Mouse (Mus musculus) kidney, adult 2 months (tissue): ENCODE data around the gene Sult2b1. TPM values are rescaled to one million over a fixed set of nuclear protein-coding genes. Genes with fewer than 3 reads are reported as not detected.

ENCODE experiments used
- DNase-seq: peaks from one replicate; pipeline ENCODE4 v3.0.0; 2021
- H3K27ac ChIP-seq: fragments of 200-500 bp; 2 replicates; pipeline ENCODE4 v1.5.1; 2012; ENCODE audit warnings: low read depth, low read length, control low read depth, inconsistent platforms; ENCODE audit not compliant: insufficient read depth
- H3K27me3 ChIP-seq: fragments of 200-500 bp; replicated peaks from 2 replicates; pipeline ENCODE4 v1.6.1; 2012; ENCODE audit warnings: mild to moderate bottlenecking, moderate library complexity, low read length, inconsistent platforms; ENCODE audit not compliant: control insufficient read depth, insufficient read depth
- H3K36me3 ChIP-seq: fragments of 200-500 bp; 2 replicates; pipeline ENCODE4 v1.6.1; 2012; ENCODE audit warnings: mild to moderate bottlenecking, moderate library complexity, low read length, inconsistent platforms; ENCODE audit not compliant: control insufficient read depth, insufficient read depth
- H3K4me1 ChIP-seq: fragments of 200-500 bp; 2 replicates; pipeline ENCODE4 v1.6.1; 2011; ENCODE audit warnings: low read length; ENCODE audit not compliant: control insufficient read depth, insufficient read depth
- H3K4me3 ChIP-seq: fragments of 200-500 bp; 2 replicates; pipeline ENCODE4 v1.5.1; 2011; ENCODE audit warnings: mild to moderate bottlenecking, low read depth, low read length, control low read depth; ENCODE audit not compliant: insufficient read depth
- CTCF ChIP-seq: fragments of 200-500 bp; conservative IDR thresholded peaks from 2 replicates; pipeline ENCODE4 v1.5.1; 2011; ENCODE audit warnings: low read depth, mild to moderate bottlenecking, control low read depth, low read length, moderate library complexity, mixed read lengths; ENCODE audit not compliant: insufficient read depth, insufficient read length
- POLR2A ChIP-seq: fragments of 200-500 bp; IDR thresholded peaks from one replicate; pipeline ENCODE4 v1.6.1; 2011; ENCODE audit warnings: low read depth, low read length, control low read depth
- WGBS: fragments of 180-500 bp; shearing (Covaris S2); methylation state at CpG from one replicate; pipeline ENCODE4 v1.1.7; 2018; 5-methylcytosine and 5-hydroxymethylcytosine counted together
- polyA plus RNA-seq: library from polyadenylated mRNA; depleted of rRNA; stranded (reverse); fragments of >200 nt; gene quantifications from 2 replicates; pipeline ENCODE4 v1.2.3, GENCODE M21; 2012

Sult2b1 gene
- polyA plus RNA-seq, 1 experiment: 6.1 TPM

GRCm38 (mm10) chr7:45706721-45707241 lies 77.7 kb downstream of the Sult2b1 start:
- peak overlapping the region; percentile 58 for H3K4me3 ChIP-seq
- peaks cover 21% of the 10 kb centered on the region for H3K4me1 ChIP-seq
- H3K36me3 ChIP-seq: peaks cover 11% of the 10 kb centered on the region; the same call in 1 of the 2 replicates
- TF ChIP-seq CTCF: no peak
- peak; percentile 56 for TF ChIP-seq POLR2A
- 2% methylated on average over 44 of the region's 45 CpGs for WGBS
- H3K27ac ChIP-seq: peak overlapping the region; percentile 100
- no peaks in the 10 kb centered on the region for H3K27me3 ChIP-seq
- DNase-seq: peak; percentile 92

- Histone ChIP-seq H3K4me3 (peak overlapping the region; percentile 58), H3K27ac (peak overlapping the region; percentile 100), H3K27me3 (no peaks in the 10 kb centered on the region), H3K4me1 (peaks cover 21% of the 10 kb centered on the region), H3K36me3 (peaks cover 11% of the 10 kb centered on the region; the same call in 1 of the 2 replicates)
- WGBS: 0% methylated on average over 7 of the region's 7 CpGs
- TF ChIP-seq POLR2A: peak; percentile 59
- no peak for TF ChIP-seq CTCF
- peak; percentile 93 for DNase-seq
Measured at GRCm38 (mm10) chr7:45705873-45706281, 78.6 kb downstream of the Sult2b1 start.

GRCm38 (mm10) chr7:45705443-45705864 lies 79.0 kb downstream of the Sult2b1 start:
- WGBS: under 1% methylated on average over 21 of the region's 21 CpGs
- DNase-seq: no peak
- TF ChIP-seq CTCF: no peak
- TF ChIP-seq POLR2A: no peak

GRCm38 (mm10) chr7:45704730-45705442 lies 79.6 kb downstream of the Sult2b1 start, which contains the start of gene Dbp:
Gene Dbp (plus strand): TSS chr7:45705088.
- peak; percentile 100 for DNase-seq
- peaks cover 24% of the 10 kb centered on the region for H3K4me1 ChIP-seq
- TF ChIP-seq POLR2A: peak; percentile 85
- no peak for TF ChIP-seq CTCF

More at GRCm38 (mm10) chr7:45705443-45705864, 79.0 kb downstream of the Sult2b1 start:
- peaks cover 24% of the 10 kb centered on the region for H3K4me1 ChIP-seq
- no peaks in the 10 kb centered on the region for H3K27me3 ChIP-seq
- peak overlapping the region; percentile 58 for H3K4me3 ChIP-seq
- peaks cover 11% of the 10 kb centered on the region; the same call in 1 of the 2 replicates for H3K36me3 ChIP-seq
- peak overlapping the region; percentile 100 for H3K27ac ChIP-seq

GRCm38 (mm10) chr7:45704046-45704559 lies 80.4 kb downstream of the Sult2b1 start:
- H3K4me1 ChIP-seq: peaks cover 23% of the 10 kb centered on the region
- H3K27me3 ChIP-seq: peaks cover 3% of the 10 kb centered on the region; the same call in 1 of the 2 replicates
- H3K36me3 ChIP-seq: peaks cover 5% of the 10 kb centered on the region; the same call in 1 of the 2 replicates
- DNase-seq: peak; percentile 87
- H3K27ac ChIP-seq: peak overlapping the region; percentile 98
- WGBS: under 1% methylated on average over 13 of the region's 13 CpGs
- H3K4me3 ChIP-seq: peak overlapping the region; percentile 63
- TF ChIP-seq POLR2A (peak; percentile 51), CTCF (no peak)

More at GRCm38 (mm10) chr7:45704730-45705442, 79.6 kb downstream of the Sult2b1 start, which contains the start of gene Dbp:
- peak within 1 kb of the TSS; percentile 63 for H3K4me3 ChIP-seq
- peaks cover 2% of the 10 kb centered on the region; the same call in 1 of the 2 replicates for H3K27me3 ChIP-seq
- WGBS: under 1% methylated on average over 36 of the region's 36 CpGs
- peak within 1 kb of the TSS; percentile 100 for H3K27ac ChIP-seq
- peaks cover 8% of the 10 kb centered on the region; the same call in 1 of the 2 replicates for H3K36me3 ChIP-seq

GRCm38 (mm10) chr7:45703521-45704033 lies 80.9 kb downstream of the Sult2b1 start:
- Histone ChIP-seq H3K27ac (peak overlapping the region; percentile 98), H3K36me3 (peaks cover 2% of the 10 kb centered on the region; the same call in 1 of the 2 replicates), H3K4me3 (peak overlapping the region; percentile 63), H3K4me1 (peaks cover 18% of the 10 kb centered on the region), H3K27me3 (peaks cover 3% of the 10 kb centered on the region; the same call in 1 of the 2 replicates)
- no peak for DNase-seq
- WGBS: 37% methylated on average over 12 of the region's 12 CpGs
- TF ChIP-seq POLR2A: no peak
- no peak for TF ChIP-seq CTCF
